Mouse (Mus musculus): ENCODE results near the gene Mctp2.
"Not testable (repeated sequence)": the region's sequence is repeated elsewhere in the genome, so short reads cannot be mapped to it uniquely, and the experiment has no call there.

Mctp2 gene

DNA sequence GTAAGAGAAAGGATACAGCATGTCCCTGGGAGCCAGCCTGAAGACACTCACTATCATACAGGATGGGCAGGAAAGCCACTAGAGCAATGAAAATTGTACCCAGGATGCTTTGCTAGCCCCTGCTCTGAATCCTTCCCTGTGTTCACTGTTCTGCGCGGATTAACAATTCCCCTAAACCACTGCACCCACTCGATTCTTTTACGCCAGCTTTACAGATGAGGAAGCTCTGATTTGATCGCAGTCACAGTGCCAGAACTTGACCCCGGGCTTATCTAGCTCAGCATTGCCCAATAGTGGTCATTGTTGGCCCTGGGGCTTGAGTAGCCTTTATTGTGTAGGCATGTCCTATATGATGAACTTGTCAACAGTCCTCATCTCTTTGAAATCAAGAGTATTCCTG is 34.9 kb downstream of the Mctp2 start:
- peak; percentile 58 for DNase-seq (ENCODE audit: low read depth, low spot score)

GRCm38 (mm10) chr7:72269994-72270393 is 36.4 kb downstream of the Mctp2 start:
- DNase-seq (ENCODE audit: low read depth, low spot score): peak; percentile 77

DNA sequence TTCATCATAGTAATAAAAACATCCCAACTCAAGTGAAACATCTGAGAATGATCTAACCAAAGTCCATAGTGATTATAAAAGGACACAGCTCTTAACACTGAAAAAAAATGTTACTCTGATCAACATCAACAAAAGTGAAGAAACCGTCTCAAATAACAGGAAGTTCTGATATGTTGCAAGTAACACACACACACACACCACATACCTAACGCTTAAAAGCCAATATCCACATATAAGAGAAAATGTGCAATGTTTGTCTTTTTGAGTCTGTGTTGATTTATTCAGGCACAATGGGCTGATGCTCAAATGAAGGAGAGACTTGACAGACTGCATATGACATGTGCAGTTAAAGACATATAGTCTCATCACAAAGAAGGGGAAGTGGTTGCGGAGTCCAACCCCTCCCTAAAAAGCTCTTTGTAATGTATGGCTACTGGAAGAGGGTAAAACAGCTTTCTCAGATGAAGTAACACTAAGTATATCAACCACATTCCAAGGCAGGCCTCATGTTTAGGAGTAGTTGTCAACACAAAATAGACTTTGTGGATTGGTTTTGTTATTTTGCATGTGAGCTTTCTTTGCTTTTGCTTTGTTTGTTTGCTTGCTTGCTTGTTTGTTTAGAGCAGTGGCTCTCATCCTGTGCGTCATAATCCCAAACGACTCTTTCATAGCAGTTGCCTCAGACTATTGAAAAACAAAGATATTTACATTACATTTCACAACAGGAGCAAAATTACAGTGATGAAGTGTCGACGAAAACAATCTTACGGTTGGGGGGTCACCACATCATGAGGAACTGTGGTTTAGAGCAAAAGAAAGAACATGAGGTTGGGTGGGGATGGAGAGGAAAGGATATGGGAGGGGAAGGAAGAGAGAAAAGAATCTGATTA is 45.4 kb downstream of the Mctp2 start:
- DNase-seq (ENCODE audit: low read depth, low spot score): no peak

DNA sequence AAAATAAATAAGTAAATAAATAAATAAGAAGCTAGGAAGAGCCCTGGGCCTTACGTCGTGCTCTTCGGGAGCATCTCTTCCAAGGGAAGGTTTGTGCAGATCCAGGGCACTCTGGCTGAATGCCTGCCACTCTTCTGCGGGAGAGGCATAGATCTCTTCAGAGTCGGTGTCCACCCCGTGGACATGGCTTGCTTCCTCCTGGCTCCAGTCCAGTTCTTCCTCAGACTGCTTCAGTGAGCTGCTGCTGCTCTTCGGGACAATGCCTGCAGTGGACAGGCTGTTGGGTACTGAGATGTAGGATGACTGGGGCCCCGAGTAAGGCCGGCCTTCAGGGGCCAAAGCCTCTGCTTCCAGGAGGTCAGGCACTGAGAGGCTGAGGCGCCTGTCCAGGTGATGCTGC is 47.4 kb downstream of the Mctp2 start:
- no peak for DNase-seq (ENCODE audit: low read depth, low spot score)

- not testable (repeated sequence) for DNase-seq (ENCODE audit: low read depth, low spot score)
Measured at GRCm38 (mm10) chr7:72250326-72250725, 56.1 kb downstream of the Mctp2 start.

DNA sequence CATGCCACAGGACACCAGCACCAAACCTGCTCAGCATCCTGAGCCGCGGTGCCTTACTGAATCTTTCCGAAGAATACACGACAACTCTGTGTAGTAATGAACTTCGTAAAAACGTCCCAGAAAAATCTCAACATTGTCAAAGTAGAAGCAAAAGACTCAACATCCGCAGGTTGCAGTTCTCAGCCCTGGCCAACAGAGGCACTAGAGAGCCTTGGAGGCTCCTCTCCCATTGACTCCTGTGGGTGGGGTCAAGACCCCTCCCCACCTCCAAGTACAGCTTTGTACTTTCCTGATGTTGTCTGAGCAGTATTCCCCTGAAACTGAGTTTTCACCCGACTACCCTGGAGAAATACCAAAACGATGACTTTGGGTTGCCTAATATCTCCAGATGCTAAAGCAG is 65.1 kb downstream of the Mctp2 start:
- peak; percentile 40 for DNase-seq (ENCODE audit: low read depth, low spot score)

- DNase-seq (ENCODE audit: low read depth, low spot score): peak; percentile 84
Measured at GRCm38 (mm10) chr7:72239782-72240493, 66.5 kb downstream of the Mctp2 start.

DNA sequence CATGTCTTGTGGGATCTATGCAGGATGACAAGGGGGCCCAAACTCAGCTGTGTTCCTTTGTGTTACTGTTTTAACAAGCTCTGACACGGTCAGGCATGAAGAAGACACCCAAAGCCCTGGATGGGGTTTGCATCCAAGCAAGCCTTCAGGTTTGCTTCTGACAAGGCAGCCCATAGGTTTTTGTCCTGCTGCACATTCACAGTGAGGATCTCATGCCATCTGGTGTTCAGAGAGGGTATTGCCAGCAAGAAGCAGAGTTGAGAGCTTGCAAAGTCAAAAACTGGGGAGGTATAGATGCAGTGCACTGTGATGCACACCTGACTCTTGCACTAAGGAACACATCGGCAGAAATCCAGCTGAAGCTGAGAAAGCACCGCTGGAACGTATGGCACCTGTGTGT is 67.8 kb downstream of the Mctp2 start:
- DNase-seq (ENCODE audit: low read depth, low spot score): peak; percentile 73

- DNase-seq (ENCODE audit: low read depth, low spot score): no peak
Measured at GRCm38 (mm10) chr7:72234433-72234998, 71.9 kb downstream of the Mctp2 start.

- DNase-seq (ENCODE audit: low read depth, low spot score): no peak
Measured at GRCm38 (mm10) chr7:72231182-72231877, 75.1 kb downstream of the Mctp2 start.

GRCm38 (mm10) chr7:72229925-72230324 is 76.5 kb downstream of the Mctp2 start:
- DNase-seq (ENCODE audit: low read depth, low spot score): no peak

GRCm38 (mm10) chr7:72223558-72223957 is 82.8 kb downstream of the Mctp2 start:
- no peak for DNase-seq (ENCODE audit: low read depth, low spot score)

DNA sequence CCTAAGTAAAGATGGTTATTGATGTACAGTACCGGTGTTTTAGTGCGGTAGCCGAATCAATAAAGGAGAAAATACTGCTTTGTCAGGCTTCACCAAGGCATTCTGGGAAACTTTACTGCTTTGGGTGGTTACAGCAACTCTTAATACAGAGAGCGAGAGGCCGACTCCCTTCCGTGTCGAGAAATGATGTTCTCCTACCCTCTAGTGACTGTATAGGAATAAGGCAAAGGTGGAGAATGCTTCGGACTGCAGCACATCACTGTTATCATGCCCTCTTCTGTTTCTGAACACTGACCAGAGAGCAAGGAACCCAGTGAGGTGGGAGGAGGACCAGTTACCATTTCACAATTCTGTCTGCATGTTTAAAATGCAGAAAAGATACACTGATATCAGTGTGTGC is 83.9 kb downstream of the Mctp2 start:
- DNase-seq (ENCODE audit: low read depth, low spot score): no peak

DNA sequence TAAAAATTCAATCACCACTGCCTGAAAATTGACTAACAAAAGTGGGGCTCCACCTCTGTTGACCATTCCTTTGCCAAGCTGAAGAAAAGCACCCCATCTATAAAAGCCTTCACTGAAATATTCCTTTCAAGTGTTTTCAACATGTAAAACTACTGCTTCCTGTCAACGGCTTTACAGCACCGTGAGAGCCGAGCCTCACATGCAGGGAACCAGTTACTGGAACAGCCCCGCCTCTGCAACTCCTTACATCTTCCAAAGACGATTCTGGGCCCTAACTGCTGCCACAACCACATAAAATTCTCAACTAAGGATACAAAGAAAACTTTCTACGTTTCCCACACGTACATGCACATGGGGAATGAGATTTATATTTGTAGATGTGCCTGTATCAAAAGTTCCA is 88.4 kb downstream of the Mctp2 start:
- no peak for DNase-seq (ENCODE audit: low read depth, low spot score)

- DNase-seq (ENCODE audit: low read depth, low spot score): no peak
Measured at GRCm38 (mm10) chr7:72215563-72216215, 90.7 kb downstream of the Mctp2 start.

DNA sequence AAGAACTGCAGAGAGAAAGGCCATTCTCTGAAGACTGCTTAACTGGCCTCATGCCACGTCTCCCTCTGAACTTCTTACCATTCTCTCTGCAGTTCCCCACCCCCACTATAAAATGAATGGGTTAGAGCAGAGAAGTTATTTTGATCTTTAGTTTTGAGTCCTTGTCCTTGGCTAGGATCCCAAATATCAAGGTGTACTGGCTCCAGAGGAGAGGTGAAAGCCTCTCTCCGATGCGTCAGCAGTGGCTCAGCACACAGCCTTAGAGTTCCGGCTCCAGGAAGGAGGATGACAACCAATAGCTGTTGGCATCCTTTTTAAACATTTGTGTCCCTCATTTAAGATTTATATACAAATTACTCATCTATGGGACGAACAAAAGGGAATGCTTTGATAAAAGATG is 96.2 kb downstream of the Mctp2 start:
- DNase-seq (ENCODE audit: low read depth, low spot score): no peak

DNA sequence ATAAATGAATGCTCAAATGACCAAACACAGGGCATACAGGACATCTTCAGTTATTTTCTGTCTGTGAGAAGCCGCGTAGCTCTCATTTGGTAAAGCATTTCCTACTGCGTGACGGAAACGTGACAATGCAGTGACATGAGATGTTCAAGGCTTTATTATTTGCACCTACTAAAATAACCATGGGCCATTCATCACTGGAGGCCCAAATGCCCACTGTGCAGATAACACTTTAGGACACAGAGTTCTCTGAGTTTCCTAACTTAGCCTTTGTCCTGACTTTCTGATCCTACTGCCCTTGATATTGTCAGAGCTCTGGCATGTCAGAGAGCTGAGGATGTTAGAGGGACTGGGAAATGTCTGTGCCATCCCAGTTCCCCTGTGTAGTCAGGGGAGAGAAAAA is 97.1 kb downstream of the Mctp2 start:
- DNase-seq (ENCODE audit: low read depth, low spot score): no peak

- no peak for DNase-seq (ENCODE audit: low read depth, low spot score)
Measured at GRCm38 (mm10) chr7:72206841-72207240, 99.6 kb downstream of the Mctp2 start.

- DNase-seq (ENCODE audit: low read depth, low spot score): peak; percentile 22
Measured at GRCm38 (mm10) chr7:72195709-72196108, 110.7 kb downstream of the Mctp2 start.

- no peak for DNase-seq (ENCODE audit: low read depth, low spot score)
Measured at GRCm38 (mm10) chr7:72193304-72193703, 113.1 kb downstream of the Mctp2 start.

DNA sequence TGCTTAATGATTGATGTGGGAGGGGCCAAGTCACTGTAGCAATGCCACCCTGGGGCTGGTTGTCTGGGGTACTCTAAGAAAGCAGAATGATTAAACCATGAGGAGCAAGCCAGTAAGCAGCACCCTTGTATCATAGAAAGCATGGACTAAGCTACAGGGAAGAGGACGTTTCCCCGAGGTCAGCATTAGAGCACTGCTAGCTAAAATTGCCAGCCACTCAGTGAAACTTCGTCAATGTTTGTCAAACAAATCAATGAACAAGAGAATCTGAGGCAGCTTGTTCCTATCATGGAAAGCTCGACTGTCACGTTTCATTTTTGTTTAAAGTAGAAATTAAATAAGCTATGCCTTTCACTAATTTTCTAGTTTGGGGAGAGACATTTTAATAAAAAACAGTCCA is 124.8 kb downstream of the Mctp2 start:
- DNase-seq (ENCODE audit: low read depth, low spot score): no peak

All from A20 (cell line).